Mouse (Mus musculus) brown adipose tissue, adult 24 weeks (tissue): ENCODE measurements around the gene Prrc2b. TPM values are rescaled to one million over a fixed set of nuclear protein-coding genes. Genes with fewer than 3 reads are reported as not detected.

Experiments
- H3K27ac ChIP-seq: fragments of 200-500 bp; replicated peaks from 2 replicates; pipeline ENCODE4 v1.5.1; 2012; ENCODE audit warnings: low read depth, mild to moderate bottlenecking, low read length
- H3K4me1 ChIP-seq: fragments of 200-500 bp; 2 replicates; pipeline ENCODE4 v1.6.1; 2012; ENCODE audit warnings: low read length, mixed read lengths; ENCODE audit not compliant: control insufficient read depth, insufficient read depth, insufficient read length
- H3K4me3 ChIP-seq: fragments of 200-500 bp; 2 replicates; pipeline ENCODE4 v1.5.1; 2012; ENCODE audit warnings: low read depth, mild to moderate bottlenecking, low read length, moderate library complexity; ENCODE audit not compliant: insufficient read depth
- polyA plus RNA-seq: library from polyadenylated mRNA; stranded (reverse); fragments of >200 nt; gene quantifications from 2 replicates; pipeline ENCODE4 v1.2.4, GENCODE M21; 2012; ENCODE audit not compliant: missing spikeins, insufficient read depth, insufficient read length

Gene Prrc2b
- polyA plus RNA-seq, 1 experiment = 15.1 TPM

DNA sequence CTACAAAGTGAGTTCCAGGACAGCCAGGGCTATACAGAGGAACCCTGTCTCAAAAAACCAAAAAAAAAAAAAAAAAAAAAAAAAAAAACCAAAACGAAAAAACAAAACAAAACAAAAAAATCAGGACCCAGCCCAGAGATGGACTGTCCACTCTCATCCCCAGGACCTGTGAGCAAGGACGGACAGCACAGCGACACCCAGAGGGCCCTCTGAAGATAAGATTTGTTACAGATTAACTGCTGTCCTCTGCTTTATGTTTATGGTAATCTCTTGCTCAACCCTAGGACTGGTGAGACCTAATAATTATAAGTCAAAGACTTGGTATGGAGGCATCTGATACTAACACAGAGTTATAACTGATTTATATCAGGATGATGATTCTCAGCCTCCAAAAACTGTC lies 124.9 kb downstream of the Prrc2b start:
- no peak overlapping the region for H3K27ac ChIP-seq
- no peak overlapping the region for H3K4me3 ChIP-seq
- H3K4me1 ChIP-seq = no peaks in the 10 kb centered on the region

DNA sequence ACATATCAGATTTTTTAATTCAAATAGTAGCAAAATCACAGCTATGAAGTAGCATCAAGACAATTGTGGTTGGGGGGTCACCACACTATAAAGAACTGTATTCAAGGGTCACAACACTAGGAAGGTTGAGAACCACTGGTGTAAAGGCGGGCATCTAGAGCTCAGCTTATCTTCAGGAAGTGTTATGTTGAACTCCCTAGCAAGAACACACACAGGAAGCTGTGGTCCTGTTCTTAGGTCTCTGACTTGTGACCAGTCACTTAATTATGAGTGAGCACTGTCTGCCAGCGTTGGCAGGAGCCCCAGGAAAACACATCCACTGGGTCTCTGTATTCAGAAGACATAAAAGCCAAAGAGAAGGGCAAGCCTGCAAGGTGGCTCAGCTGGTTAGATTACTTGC lies 131.4 kb downstream of the Prrc2b start:
- H3K27ac ChIP-seq = peak overlapping the region; percentile 81
- no peak overlapping the region for H3K4me3 ChIP-seq
- H3K4me1 ChIP-seq = peaks cover 3% of the 10 kb centered on the region; the same call in 1 of the 2 replicates

DNA sequence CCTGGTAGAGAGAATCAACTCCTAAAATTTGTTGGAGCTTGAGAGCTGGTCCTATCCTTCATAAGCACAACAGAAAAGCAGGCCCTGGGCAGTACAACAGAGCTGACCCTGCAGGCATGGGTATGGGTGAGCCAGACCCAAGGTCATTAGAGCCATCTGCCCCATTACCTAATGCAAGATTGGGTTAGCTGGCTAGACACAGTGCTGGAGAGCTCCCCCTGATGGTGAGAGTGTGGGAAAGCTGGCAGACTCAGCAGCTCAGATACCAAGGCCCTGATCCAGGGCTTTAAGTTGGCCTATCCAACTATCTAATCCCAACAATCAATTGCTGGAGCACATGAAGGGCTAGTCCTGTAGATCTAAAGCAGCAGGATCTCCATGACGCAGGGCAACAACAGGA lies 131.8 kb downstream of the Prrc2b start:
- Histone ChIP-seq H3K27ac (peak overlapping the region; percentile 81), H3K4me3 (no peak overlapping the region), H3K4me1 (peaks cover 3% of the 10 kb centered on the region; the same call in 1 of the 2 replicates)

DNA sequence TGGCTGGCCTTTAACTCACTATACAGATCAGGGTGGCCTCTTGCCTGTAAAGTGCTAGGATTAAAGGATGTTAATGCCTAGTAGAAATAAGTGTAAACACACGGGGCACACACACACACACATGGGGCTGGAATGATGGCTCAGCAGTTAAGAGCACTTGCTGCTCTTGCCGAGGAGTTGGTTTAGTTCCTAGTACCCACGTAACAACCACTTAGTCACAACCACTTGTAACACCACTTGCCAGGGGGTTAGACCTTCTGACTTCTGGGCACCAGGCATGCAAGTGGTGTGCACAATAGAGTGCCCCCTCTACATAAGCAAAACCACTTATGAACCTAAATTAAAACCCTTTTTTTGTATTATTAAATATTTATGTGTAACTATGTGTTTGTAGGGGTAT lies 133.1 kb downstream of the Prrc2b start:
- Histone ChIP-seq H3K4me3 (no peak overlapping the region), H3K27ac (no peak overlapping the region), H3K4me1 (peaks cover 3% of the 10 kb centered on the region; the same call in 1 of the 2 replicates)

Other genes starting within 250 kb of the Prrc2b start
- gene Aif1l, start 200.9 kb upstream of the Prrc2b start, polyA plus RNA-seq = 1.4 and 4.4 TPM in 2 replicates
- 12.0 and 16.9 TPM in 2 replicates for gene Nup214, start 176.6 kb upstream of the Prrc2b start, polyA plus RNA-seq
- 0.24 and 1.0 TPM in 2 replicates for gene Fam78a, start 66.2 kb upstream of the Prrc2b start, polyA plus RNA-seq
- 4.1 and 4.6 TPM in 2 replicates for gene Plpp7, start 55.6 kb upstream of the Prrc2b start, polyA plus RNA-seq
- 23.7 and 25.1 TPM in 2 replicates for gene Pomt1, start 85.5 kb downstream of the Prrc2b start, polyA plus RNA-seq
- 292 and 332 TPM in 2 replicates for gene Uck1, start 109.1 kb downstream of the Prrc2b start, polyA plus RNA-seq
- 51.9 and 57.6 TPM in 2 replicates for gene Golga2, start 136.3 kb downstream of the Prrc2b start, polyA plus RNA-seq
- gene Swi5, start 137.0 kb downstream of the Prrc2b start, polyA plus RNA-seq = 679 and 786 TPM in 2 replicates
- gene Ciz1, start 201.2 kb downstream of the Prrc2b start, polyA plus RNA-seq = 18.7 and 22.4 TPM in 2 replicates
- 2.6 and 7.4 TPM in 2 replicates for gene Dnm1, start 202.3 kb downstream of the Prrc2b start, polyA plus RNA-seq
- gene 1110008P14Rik, start 230.9 kb downstream of the Prrc2b start, polyA plus RNA-seq = 296 and 402 TPM in 2 replicates
- gene Lcn2, start 237.2 kb downstream of the Prrc2b start, polyA plus RNA-seq = 2.7 TPM in 1 of 2 replicates, not detected in the other
- gene Ptges2, start 244.8 kb downstream of the Prrc2b start, polyA plus RNA-seq = 87.7 and 101 TPM in 2 replicates